Mouse (Mus musculus) embryonic stem cell, embryonic (primary cell): ENCODE measurements at regions not wholly inside any gene's neighbourhood (a gene's known extent, or its start where the extent isn't known, plus 50 kb on each side); places are given as distances from the start of the nearest gene placed in this dataset.

Experiments used
- CTCF ChIA-PET, 4 experiments: fragments of 300-600 bp in 2 of 4; fragments of 350-600 bp in 2 of 4; sonication (Branson Sonifier 250); formaldehyde crosslinking; loops; one replicate each; lab custom pipeline; 2022; ENCODE audit warnings: inconsistent platforms in 2 of 4; lab: Charles Lee
- POLR2A ChIA-PET, 4 experiments: fragments of 300-600 bp in 2 of 4; fragments of 350-600 bp in 2 of 4; sonication (Branson Sonifier 250); formaldehyde crosslinking; loops; one replicate each; lab custom pipeline; 2022; ENCODE audit warnings: antibody characterized with exemption in 4 of 4, inconsistent platforms in 1 of 4; lab: Charles Lee

- POLR2A ChIA-PET: no interaction called here
These were observed 149.5 kb downstream of the Irx5 start for GRCm38 (mm10) chr8:92506906-92507305.

GRCm38 (mm10) chr8:92515385-92515784 is 158.0 kb downstream of the Irx5 start:
- ChIA-PET CTCF (no interaction called here), POLR2A (no interaction called here)

More at GRCm38 (mm10) chr8:92506906-92507305, 149.5 kb downstream of the Irx5 start:
- CTCF ChIA-PET: no interaction called here

- CTCF ChIA-PET: interaction anchor here in 1 of 4 experiments (1.1 kb wide), 1 partner anchor 203 kb away, joined by 5 read pairs; no protein-coding TSS in a partner anchor
- POLR2A ChIA-PET: no interaction called here
These were observed 156.1 kb upstream of the Irx6 start for GRCm38 (mm10) chr8:92518031-92518430.

GRCm38 (mm10) chr8:92518486-92518885 is 155.6 kb upstream of the Irx6 start:
- POLR2A ChIA-PET: no interaction called here

GRCm38 (mm10) chr8:92522519-92522918 is 151.6 kb upstream of the Irx6 start:
- ChIA-PET POLR2A (interaction anchor here in 1 of 4 experiments (0.6 kb wide), 1 partner anchor 118 kb away, joined by 4 read pairs; no protein-coding TSS in a partner anchor), CTCF (interaction anchor here in 1 of 4 experiments (0.6 kb wide), 1 partner anchor 1463 kb away, joined by 3 read pairs; no protein-coding TSS in a partner anchor)

More at GRCm38 (mm10) chr8:92518486-92518885, 155.6 kb upstream of the Irx6 start:
- CTCF ChIA-PET: interaction anchor here in 1 of 4 experiments (1.1 kb wide), 1 partner anchor 203 kb away, joined by 5 read pairs; no protein-coding TSS in a partner anchor

- CTCF ChIA-PET: no interaction called here
- POLR2A ChIA-PET: no interaction called here
These were observed 144.3 kb upstream of the Irx6 start for GRCm38 (mm10) chr8:92529756-92530155.

- CTCF ChIA-PET: interaction anchor here in 1 of 4 experiments (0.6 kb wide), 1 partner anchor 133 kb away, joined by 3 read pairs; the partner anchor contains the start of gene Irx6
- POLR2A ChIA-PET: interaction anchor here in 1 of 4 experiments (0.6 kb wide), 1 partner anchor 61 kb away, joined by 3 read pairs; no protein-coding TSS in a partner anchor
These were observed 133.5 kb upstream of the Irx6 start for GRCm38 (mm10) chr8:92540636-92541035.

GRCm38 (mm10) chr8:92545347-92546059 is 128.6 kb upstream of the Irx6 start:
- POLR2A ChIA-PET: interaction anchor here in 1 of 4 experiments (0.6 kb wide), 1 partner anchor 11 kb away, joined by 3 read pairs; no protein-coding TSS in a partner anchor
- CTCF ChIA-PET: interaction anchor here in 1 of 4 experiments (1.1 kb wide), 2 partner anchors 128 to 479 kb away, joined by 3 read pairs; no protein-coding TSS in a partner anchor

GRCm38 (mm10) chr8:92555140-92555539 is 118.9 kb upstream of the Irx6 start:
- ChIA-PET CTCF (no interaction called here), POLR2A (interaction anchor here in 1 of 4 experiments (0.6 kb wide), 1 partner anchor 174 kb away, joined by 3 read pairs; no protein-coding TSS in a partner anchor)

GRCm38 (mm10) chr8:92555631-92556030 is 118.5 kb upstream of the Irx6 start:
- POLR2A ChIA-PET: no interaction called here
- CTCF ChIA-PET: no interaction called here

GRCm38 (mm10) chr8:92562471-92562870 is 111.6 kb upstream of the Irx6 start:
- ChIA-PET POLR2A (no interaction called here), CTCF (no interaction called here)

- ChIA-PET POLR2A (no interaction called here), CTCF (no interaction called here)
These were observed 111.1 kb upstream of the Irx6 start for GRCm38 (mm10) chr8:92562962-92563361.

- ChIA-PET POLR2A (no interaction called here), CTCF (interaction anchor here in 1 of 4 experiments (0.7 kb wide), 1 partner anchor 21 kb away, joined by 3 read pairs; no protein-coding TSS in a partner anchor)
These were observed 104.4 kb upstream of the Irx6 start for GRCm38 (mm10) chr8:92569650-92570049.

GRCm38 (mm10) chr8:92579446-92579845 is 94.6 kb upstream of the Irx6 start:
- ChIA-PET POLR2A (no interaction called here), CTCF (interaction anchor here in 1 of 4 experiments (1.2 kb wide), 1 partner anchor 60 kb away, joined by 3 read pairs; no protein-coding TSS in a partner anchor)

- CTCF ChIA-PET: no interaction called here
- POLR2A ChIA-PET: no interaction called here
These were observed 93.0 kb upstream of the Irx6 start for GRCm38 (mm10) chr8:92581051-92581450.

GRCm38 (mm10) chr8:92600766-92601165 is 73.3 kb upstream of the Irx6 start:
- ChIA-PET POLR2A (no interaction called here), CTCF (no interaction called here)

- POLR2A ChIA-PET: no interaction called here
- CTCF ChIA-PET: no interaction called here
These were observed 71.1 kb upstream of the Irx6 start for GRCm38 (mm10) chr8:92602973-92603372.

- ChIA-PET CTCF (interaction anchor here in 1 of 4 experiments (0.5 kb wide), 1 partner anchor 391 kb away, joined by 3 read pairs; no protein-coding TSS in a partner anchor), POLR2A (no interaction called here)
These were observed 68.5 kb upstream of the Irx6 start for GRCm38 (mm10) chr8:92605631-92606030.

- ChIA-PET POLR2A (no interaction called here), CTCF (no interaction called here)
These were observed 66.5 kb upstream of the Irx6 start for GRCm38 (mm10) chr8:92607604-92608003.

GRCm38 (mm10) chr8:92609908-92610307 is 64.2 kb upstream of the Irx6 start:
- ChIA-PET POLR2A (no interaction called here), CTCF (interaction anchor here in 2 of 4 experiments (0.6 kb wide), 2 partner anchors 9 to 252 kb away, joined by 3 to 4 read pairs; no protein-coding TSS in a partner anchor)
